Mouse (Mus musculus): Measurements from ENCODE around the gene Bckdha. TPM values are rescaled to one million over a fixed set of nuclear protein-coding genes. Genes with fewer than 3 reads are reported as not detected.

The Bckdha gene
- polyA plus RNA-seq, 1 experiment from 2014 or later, result 50.7 TPM

DNA sequence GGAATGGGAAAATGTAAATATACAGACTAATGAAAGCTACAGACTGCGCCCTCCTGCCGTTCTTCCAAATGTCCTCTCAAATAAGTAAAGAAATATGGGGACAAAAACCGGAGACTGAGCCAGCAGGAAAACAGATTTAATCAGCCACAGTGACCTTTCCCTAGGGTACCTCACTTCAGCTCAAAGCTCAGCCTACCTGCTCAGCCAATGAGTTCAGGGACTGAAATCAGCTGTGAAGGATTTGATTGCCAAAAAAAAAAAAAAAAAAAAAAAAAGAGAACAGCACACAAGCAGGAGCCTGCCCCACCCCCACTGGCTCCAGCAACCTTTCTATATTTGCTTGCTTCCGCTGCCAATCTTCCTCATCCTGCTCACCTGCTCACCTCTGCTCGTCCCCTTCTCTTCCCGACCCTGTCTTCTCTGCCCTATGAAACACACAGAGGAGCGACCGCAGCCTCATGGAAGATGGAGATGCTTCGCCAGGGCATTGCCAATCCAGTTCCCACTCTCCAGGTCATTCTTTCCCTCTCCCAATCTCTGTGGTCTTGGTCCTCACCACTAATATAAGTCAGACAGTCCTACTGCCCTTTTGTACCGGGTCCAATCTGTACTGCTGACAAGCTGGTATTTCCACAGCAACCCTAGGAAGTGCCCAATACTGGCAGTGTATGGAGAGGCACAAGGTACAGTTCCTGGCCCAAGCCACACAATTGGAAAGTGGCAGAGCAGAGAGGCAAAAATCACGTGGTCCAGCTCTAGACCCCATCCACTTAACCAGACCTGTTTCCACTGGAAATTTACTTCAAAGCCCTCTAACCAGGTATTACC, 3.0 kb downstream of the Bckdha start:
- H3K9me3 ChIP-seq, result no peaks in the 10 kb centered on the region
- WGBS, result 81% methylated on average over 11 of the region's 11 CpGs
- no peak for ATAC-seq (ENCODE audit: low read depth)
- H3K4me2 ChIP-seq, result no peak overlapping the region
- H3K9ac ChIP-seq, result no peak overlapping the region
- H3K36me3 ChIP-seq, result 0 out of 2 replicates have a peak, but pooled peaks cover 6% of the 10 kb centered on the region
- H3K4me1 ChIP-seq (replicated peaks), result peaks cover 36% of the 10 kb centered on the region
- H3K4me3 ChIP-seq, result no peak overlapping the region
- H3K27ac ChIP-seq (replicated peaks), result no peak overlapping the region
- H3K27me3 ChIP-seq, result no peaks in the 10 kb centered on the region

DNA sequence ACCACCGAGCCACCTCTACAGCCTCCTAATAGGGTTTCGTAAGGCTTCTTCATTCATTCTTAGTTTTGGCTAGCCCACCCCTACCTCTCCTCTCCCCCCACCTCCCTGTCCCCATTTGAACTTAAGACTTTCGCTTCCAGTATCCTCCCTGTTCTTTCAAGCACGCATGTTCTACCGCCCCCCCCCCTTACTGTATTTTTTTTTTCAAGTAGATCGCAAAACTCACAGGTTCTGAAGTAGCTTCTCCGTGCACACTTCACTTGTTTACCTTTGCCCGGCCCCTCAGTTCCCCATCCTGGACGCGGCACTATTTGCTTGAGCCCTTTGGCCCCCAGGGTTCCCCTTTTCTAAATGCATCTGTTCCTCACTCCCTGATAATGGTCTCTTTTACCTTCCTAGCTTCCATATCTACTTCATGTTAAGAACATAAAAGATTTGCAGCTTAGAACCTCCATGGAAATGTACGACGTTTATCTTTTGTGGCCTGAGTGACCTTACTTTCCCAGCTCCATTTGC, 6.5 kb downstream of the Bckdha start:
- peaks cover 14% of the 10 kb centered on the region for H3K4me1 ChIP-seq (replicated peaks)
- no peak overlapping the region for H3K9ac ChIP-seq
- no peak overlapping the region for H3K4me3 ChIP-seq
- H3K4me2 ChIP-seq, result no peak overlapping the region
- no peak for ATAC-seq (ENCODE audit: low read depth)
- H3K36me3 ChIP-seq, result 0 out of 2 replicates have a peak, but pooled peaks cover 6% of the 10 kb centered on the region
- no peaks in the 10 kb centered on the region for H3K9me3 ChIP-seq
- 91% methylated on average over 12 of the region's 12 CpGs for WGBS
- no peak overlapping the region for H3K27ac ChIP-seq (replicated peaks)
- H3K27me3 ChIP-seq, result no peaks in the 10 kb centered on the region

DNA sequence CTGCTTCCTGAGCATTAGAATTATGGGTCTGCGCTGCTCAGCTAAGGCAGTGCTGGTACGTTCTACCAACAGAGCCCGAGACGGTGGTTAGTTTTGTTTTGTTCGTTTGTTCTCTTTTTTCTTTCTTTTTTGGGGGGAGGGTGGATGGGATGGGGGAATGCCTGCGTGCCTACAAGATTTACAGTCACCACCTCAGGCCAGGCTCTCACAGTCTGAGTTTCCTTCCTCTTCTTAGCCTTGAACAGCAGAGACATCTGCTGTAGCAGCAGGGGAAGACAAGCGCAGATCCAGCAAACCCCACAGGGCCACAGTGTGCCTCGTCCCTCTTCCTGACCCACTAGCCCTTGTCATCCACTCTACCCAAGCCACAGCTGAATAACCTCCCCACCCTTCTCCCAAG, 7.5 kb downstream of the Bckdha start:
- 82% methylated on average over 8 of the region's 8 CpGs for WGBS
- Histone ChIP-seq H3K4me2 (no peak overlapping the region), H3K9me3 (no peaks in the 10 kb centered on the region), H3K27me3 (no peaks in the 10 kb centered on the region), H3K4me3 (no peak overlapping the region), H3K27ac (replicated peaks) (no peak overlapping the region), H3K4me1 (replicated peaks) (peaks cover 4% of the 10 kb centered on the region; the same call in 1 of the 2 replicates), H3K9ac (no peak overlapping the region), H3K36me3 (0 out of 2 replicates have a peak, but pooled peaks cover 6% of the 10 kb centered on the region)
- ATAC-seq (ENCODE audit: low read depth), result no peak

DNA sequence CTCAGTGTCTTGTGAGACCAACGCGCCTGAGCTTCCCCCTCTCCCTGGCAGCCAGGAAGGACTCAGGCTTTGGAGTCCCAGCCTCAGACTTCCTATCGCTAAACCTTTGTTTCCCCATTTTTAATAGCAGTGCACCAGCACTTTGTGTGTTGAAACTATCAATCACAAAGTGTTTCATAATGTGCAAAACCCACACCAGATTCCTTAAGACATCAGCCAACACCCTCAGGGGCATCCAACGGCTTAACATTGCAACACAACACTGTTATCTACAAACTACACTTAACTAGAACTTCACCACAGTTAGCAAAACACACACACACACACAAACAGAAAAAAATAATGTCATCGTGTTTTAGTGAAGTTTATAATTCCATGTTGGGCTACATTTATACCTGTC, 8.9 kb downstream of the Bckdha start:
- no peaks in the 10 kb centered on the region for H3K9me3 ChIP-seq
- H3K4me2 ChIP-seq, result no peak overlapping the region
- H3K9ac ChIP-seq, result no peak overlapping the region
- ATAC-seq (ENCODE audit: low read depth), result no peak
- no peak overlapping the region for H3K4me3 ChIP-seq
- H3K36me3 ChIP-seq, result 0 out of 2 replicates have a peak, but pooled peaks cover 6% of the 10 kb centered on the region
- WGBS, result 87% methylated on average over 5 of the region's 5 CpGs
- no peak overlapping the region for H3K27ac ChIP-seq (replicated peaks)
- H3K4me1 ChIP-seq (replicated peaks), result no peaks in the 10 kb centered on the region
- H3K27me3 ChIP-seq, result no peaks in the 10 kb centered on the region

DNA sequence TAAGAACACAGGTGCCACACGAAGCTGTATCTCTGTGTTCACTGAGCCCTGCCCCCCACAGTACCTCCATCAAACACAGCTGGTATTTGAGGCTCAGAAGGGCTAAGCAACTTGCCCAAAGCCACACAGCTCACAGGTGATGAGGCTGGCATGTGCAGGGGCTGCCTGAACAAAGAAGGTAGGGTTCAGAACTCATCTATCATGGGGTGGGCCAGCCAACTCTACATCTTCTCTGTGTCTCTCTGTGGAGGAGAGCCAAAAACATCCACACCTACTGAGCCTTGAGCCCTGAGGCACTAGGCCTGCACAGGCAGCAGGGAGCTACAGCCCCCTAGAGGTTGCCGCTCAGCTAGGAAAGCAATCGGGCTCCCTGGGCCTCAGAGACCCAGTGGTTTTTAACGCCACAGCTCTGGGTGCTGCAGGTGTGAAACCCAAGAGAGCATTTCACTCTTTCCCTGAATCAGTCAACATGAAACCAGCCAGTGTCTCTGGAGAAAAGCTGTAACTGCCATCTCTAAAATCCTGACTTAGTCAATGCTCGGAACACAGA, 11.1 kb downstream of the Bckdha start:
- Histone ChIP-seq H3K9me3 (no peaks in the 10 kb centered on the region), H3K27ac (replicated peaks) (no peak overlapping the region), H3K9ac (no peak overlapping the region), H3K27me3 (no peaks in the 10 kb centered on the region), H3K4me3 (no peak overlapping the region), H3K4me2 (no peak overlapping the region), H3K36me3 (0 out of 2 replicates have a peak, but pooled peaks cover 6% of the 10 kb centered on the region), H3K4me1 (replicated peaks) (no peaks in the 10 kb centered on the region)
- no peak for ATAC-seq (ENCODE audit: low read depth)
- WGBS, result 56% methylated on average over 5 of the region's 5 CpGs

DNA sequence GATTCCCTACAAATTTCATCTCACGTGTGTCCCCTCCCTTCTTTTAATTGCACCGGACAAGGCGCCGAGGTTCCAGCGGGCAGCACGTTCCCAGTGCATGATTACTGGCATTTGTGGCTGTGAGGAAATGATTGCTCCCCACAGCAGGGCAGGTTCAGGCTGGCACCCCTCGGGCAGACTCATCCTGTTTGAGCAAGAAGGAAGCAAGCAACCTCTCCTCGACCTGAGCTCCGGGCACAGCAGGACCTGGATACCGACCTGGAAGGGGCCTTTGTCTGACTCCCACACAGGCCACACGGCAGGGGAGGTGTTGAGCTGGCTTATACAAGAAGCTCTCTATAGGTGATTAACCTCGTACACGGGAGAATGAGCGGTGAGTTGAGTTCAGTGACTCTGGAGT, 13.7 kb downstream of the Bckdha start:
- H3K36me3 ChIP-seq, result peaks cover 15% of the 10 kb centered on the region
- no peaks in the 10 kb centered on the region for H3K4me1 ChIP-seq (replicated peaks)
- no peak for ATAC-seq (ENCODE audit: low read depth)
- WGBS, result 67% methylated on average over 14 of the region's 14 CpGs
- no peak overlapping the region for H3K4me2 ChIP-seq
- H3K27ac ChIP-seq (replicated peaks), result no peak overlapping the region
- no peaks in the 10 kb centered on the region for H3K9me3 ChIP-seq
- H3K9ac ChIP-seq, result 0 out of 2 replicates have a peak overlapping the region, but pooled peaks have one; percentile 13
- no peak overlapping the region for H3K4me3 ChIP-seq
- H3K27me3 ChIP-seq, result no peaks in the 10 kb centered on the region

DNA sequence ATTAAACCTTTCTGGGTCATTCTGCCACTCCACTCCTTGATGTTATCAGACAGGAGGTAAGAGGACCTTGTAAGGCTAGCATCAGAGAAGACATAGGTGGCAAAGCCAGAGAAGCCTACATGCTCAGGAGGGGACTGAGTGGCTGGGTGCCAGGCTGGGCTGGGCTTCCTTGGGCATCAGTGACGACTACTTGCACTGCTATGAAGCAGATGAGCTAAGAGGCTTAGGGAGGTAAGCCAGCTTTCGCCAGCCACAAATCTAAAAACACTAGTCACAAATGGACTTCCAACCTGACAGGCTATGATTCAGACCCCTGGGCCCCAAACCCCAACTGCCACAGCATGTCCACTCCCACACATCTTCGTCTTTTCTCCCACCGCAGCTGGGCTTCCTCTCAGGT, 14.2 kb downstream of the Bckdha start:
- H3K9me3 ChIP-seq, result no peaks in the 10 kb centered on the region
- peak overlapping the region; percentile 13; the same call in 1 of the 2 replicates for H3K9ac ChIP-seq
- ATAC-seq (ENCODE audit: low read depth), result no peak
- 81% methylated on average over 4 of the region's 4 CpGs for WGBS
- H3K4me2 ChIP-seq, result no peak overlapping the region
- H3K4me3 ChIP-seq, result no peak overlapping the region
- H3K27ac ChIP-seq (replicated peaks), result no peak overlapping the region
- H3K36me3 ChIP-seq, result peaks cover 20% of the 10 kb centered on the region
- H3K4me1 ChIP-seq (replicated peaks), result no peaks in the 10 kb centered on the region
- no peaks in the 10 kb centered on the region for H3K27me3 ChIP-seq

DNA sequence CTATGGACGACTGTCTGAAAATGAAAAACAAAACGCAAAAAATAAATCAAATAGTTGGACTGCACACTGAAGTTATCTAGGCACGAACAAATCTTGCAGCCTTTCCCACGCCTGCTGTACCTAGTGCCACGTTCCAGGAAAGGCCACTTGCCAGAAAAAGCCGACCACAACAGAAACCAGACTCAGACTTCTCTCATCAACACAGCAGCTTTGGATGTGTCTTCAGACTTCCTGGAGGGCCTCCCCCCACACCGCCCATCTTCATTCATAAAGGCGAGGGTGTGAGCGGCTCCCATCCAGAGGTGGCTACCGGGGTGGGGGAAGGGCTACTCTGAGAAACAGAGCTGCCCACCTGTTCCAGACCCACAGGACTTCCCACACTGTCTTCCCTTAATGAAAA, 14.6 kb downstream of the Bckdha start:
- H3K27me3 ChIP-seq, result no peaks in the 10 kb centered on the region
- ATAC-seq (ENCODE audit: low read depth), result no peak
- peaks cover 25% of the 10 kb centered on the region for H3K36me3 ChIP-seq
- H3K4me3 ChIP-seq, result no peak overlapping the region
- H3K9me3 ChIP-seq, result no peaks in the 10 kb centered on the region
- no peak overlapping the region for H3K9ac ChIP-seq
- H3K4me1 ChIP-seq (replicated peaks), result no peaks in the 10 kb centered on the region
- no peak overlapping the region for H3K4me2 ChIP-seq
- WGBS, result 84% methylated on average over 10 of the region's 10 CpGs
- no peak overlapping the region for H3K27ac ChIP-seq (replicated peaks)

DNA sequence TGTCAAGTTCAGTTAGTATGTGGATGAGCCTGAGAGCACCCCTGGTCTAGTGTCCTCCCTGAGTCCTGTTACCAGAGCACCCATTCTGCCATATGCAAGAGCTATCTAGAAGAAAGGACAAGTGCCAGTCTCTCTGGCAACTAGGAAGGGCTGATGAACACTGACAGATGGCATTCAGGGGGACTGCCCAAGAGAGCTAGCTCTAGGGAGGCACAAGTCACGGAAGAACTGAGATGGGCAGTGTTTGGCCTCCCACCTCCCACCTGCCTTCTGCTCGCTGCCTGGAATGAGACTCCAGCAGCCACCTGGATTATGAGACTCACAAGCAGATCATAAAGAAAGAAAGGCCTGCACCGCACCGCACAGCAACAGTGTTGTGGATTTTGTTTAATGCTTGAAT, 19.0 kb downstream of the Bckdha start:
- Histone ChIP-seq H3K27me3 (no peaks in the 10 kb centered on the region), H3K27ac (replicated peaks) (no peak overlapping the region), H3K36me3 (peaks cover 63% of the 10 kb centered on the region), H3K4me1 (replicated peaks) (no peaks in the 10 kb centered on the region), H3K9me3 (no peaks in the 10 kb centered on the region), H3K9ac (no peak overlapping the region), H3K4me2 (no peak overlapping the region), H3K4me3 (no peak overlapping the region)
- ATAC-seq (ENCODE audit: low read depth), result no peak; the same call in 1 of the 2 replicates
- WGBS, result 87% methylated on average over 4 of the region's 4 CpGs

DNA sequence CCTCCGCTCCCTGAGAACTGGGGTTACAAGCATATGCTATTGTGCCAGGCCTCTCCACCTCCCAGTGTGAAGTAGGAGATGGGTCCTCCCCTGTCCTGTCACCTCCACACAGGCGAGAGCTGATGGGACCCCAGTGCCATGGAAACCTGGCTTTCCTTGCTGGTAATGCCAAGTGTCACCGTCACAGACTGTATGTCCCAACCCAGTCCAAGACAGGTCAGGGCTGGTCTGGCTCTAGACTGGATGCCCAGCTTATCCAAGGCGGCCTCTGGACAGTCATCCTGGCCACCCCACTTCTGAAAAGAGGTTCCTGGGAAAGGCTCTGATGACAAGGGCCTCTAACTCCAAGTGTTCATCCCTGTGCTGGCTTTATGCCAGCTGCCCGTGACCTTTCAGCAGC, 21.7 kb downstream of the Bckdha start:
- H3K9me3 ChIP-seq, result no peaks in the 10 kb centered on the region
- peaks cover 84% of the 10 kb centered on the region for H3K36me3 ChIP-seq
- no peak overlapping the region for H3K9ac ChIP-seq
- ATAC-seq (ENCODE audit: low read depth), result no peak
- no peak overlapping the region for H3K4me3 ChIP-seq
- no peak overlapping the region for H3K27ac ChIP-seq (replicated peaks)
- 92% methylated on average over 5 of the region's 5 CpGs for WGBS
- H3K4me1 ChIP-seq (replicated peaks), result no peaks in the 10 kb centered on the region
- no peaks in the 10 kb centered on the region for H3K27me3 ChIP-seq
- H3K4me2 ChIP-seq, result no peak overlapping the region

DNA sequence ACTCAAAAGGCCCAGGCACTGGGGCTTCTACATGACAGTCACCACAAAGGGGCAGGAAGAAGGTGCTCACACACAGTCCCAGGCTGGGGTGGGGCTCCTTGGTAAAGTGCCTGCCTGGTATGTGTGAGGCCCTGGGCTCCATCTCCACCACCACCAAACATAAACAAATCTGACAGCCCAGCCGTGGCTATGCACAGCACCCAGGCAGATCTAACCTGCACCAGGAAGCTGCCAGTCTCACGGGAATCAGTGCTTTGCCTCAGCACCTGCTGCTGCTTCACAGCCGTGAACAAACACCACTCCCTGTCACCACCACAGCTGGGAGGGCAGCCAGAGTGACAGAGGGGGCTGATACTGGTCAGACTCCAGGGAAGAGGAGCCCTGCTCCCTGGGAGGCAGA, 22.4 kb downstream of the Bckdha start:
- H3K27ac ChIP-seq (replicated peaks), result no peak overlapping the region
- H3K4me3 ChIP-seq, result no peak overlapping the region
- ATAC-seq (ENCODE audit: low read depth), result no peak
- no peak overlapping the region for H3K9ac ChIP-seq
- 76% methylated on average over 3 of the region's 3 CpGs for WGBS
- no peak overlapping the region for H3K4me2 ChIP-seq
- H3K9me3 ChIP-seq, result no peaks in the 10 kb centered on the region
- peaks cover 86% of the 10 kb centered on the region for H3K36me3 ChIP-seq
- H3K4me1 ChIP-seq (replicated peaks), result no peaks in the 10 kb centered on the region
- H3K27me3 ChIP-seq, result no peaks in the 10 kb centered on the region

DNA sequence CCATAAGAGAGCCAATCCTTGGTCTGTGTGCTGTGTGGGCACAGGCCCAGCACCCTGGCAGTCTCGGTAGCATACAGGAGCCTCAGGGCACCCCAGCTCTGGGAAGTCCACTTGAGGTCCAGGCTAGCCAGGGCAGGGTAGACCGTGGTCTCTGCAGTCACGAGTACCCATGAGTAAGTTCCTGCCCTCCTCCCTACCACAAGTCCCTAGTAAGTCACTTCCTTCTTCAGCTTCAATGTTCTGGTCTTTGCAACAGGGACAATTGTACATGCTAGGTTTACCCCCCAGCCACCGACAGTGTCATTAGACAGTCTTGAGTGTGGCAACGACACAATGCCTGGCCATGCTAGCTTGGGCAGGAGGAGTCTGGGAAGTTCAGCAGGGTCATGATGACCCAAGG, 26.1 kb downstream of the Bckdha start:
- Histone ChIP-seq H3K36me3 (peaks cover 86% of the 10 kb centered on the region), H3K27me3 (peaks cover 18% of the 10 kb centered on the region), H3K4me2 (no peak overlapping the region), H3K4me3 (no peak overlapping the region), H3K9me3 (no peaks in the 10 kb centered on the region), H3K4me1 (replicated peaks) (peaks cover 5% of the 10 kb centered on the region), H3K9ac (no peak overlapping the region), H3K27ac (replicated peaks) (no peak overlapping the region)
- 94% methylated on average over 5 of the region's 5 CpGs for WGBS
- no peak for ATAC-seq (ENCODE audit: low read depth)
